Mouse (Mus musculus) hindbrain, postnatal 0 days (tissue): ENCODE measurements around the gene Rpl10a. TPM values are rescaled to one million over a fixed set of nuclear protein-coding genes. Genes with fewer than 3 reads are reported as not detected.

Experiments
- ATAC-seq: fragments of 200-750 bp; cut with Nextera tagmentation; 2 replicates; pipeline ENCODE4 v1.8.0; 2017; ENCODE audit warnings: mild to moderate bottlenecking, moderate TSS enrichment, moderate library complexity
- DNase-seq: peaks from one replicate; pipeline ENCODE4 v3.0.0-alpha.2; 2015; ENCODE audit warnings: low spot score
- H3K27ac ChIP-seq: fragments of 300-500 bp; sonication (generic); 2 replicates; pipeline ENCODE4 v1.5.1; 2014; ENCODE audit warnings: mild to moderate bottlenecking
- H3K27me3 ChIP-seq: fragments of 300-500 bp; sonication (generic); 2 replicates; pipeline ENCODE4 v1.6.1; 2014; ENCODE audit warnings: low read length, mixed read lengths; ENCODE audit not compliant: insufficient read depth
- H3K36me3 ChIP-seq: fragments of 300-500 bp; sonication (generic); 2 replicates; pipeline ENCODE4 v1.6.1; 2014; ENCODE audit warnings: low read length, mixed read lengths; ENCODE audit not compliant: insufficient read depth
- H3K4me1 ChIP-seq: fragments of 300-500 bp; sonication (generic); 2 replicates; pipeline ENCODE4 v1.6.1; 2014; ENCODE audit warnings: antibody characterized with exemption, low read length, mixed read lengths; ENCODE audit not compliant: insufficient read depth
- H3K4me2 ChIP-seq: fragments of 300-500 bp; sonication (generic); 2 replicates; pipeline ENCODE4 v1.6.1; 2014; ENCODE audit warnings: low read depth, mild to moderate bottlenecking, low read length, moderate library complexity, mixed read lengths
- H3K4me3 ChIP-seq: fragments of 300-500 bp; sonication (generic); 2 replicates; pipeline ENCODE4 v1.5.1; 2014; ENCODE audit warnings: low read length
- H3K9ac ChIP-seq: fragments of 300-500 bp; sonication (generic); replicated peaks from 2 replicates; pipeline ENCODE4 v1.6.1; 2014; ENCODE audit warnings: mild to moderate bottlenecking, low read length, moderate library complexity, mixed read lengths
- H3K9me3 ChIP-seq: fragments of 300-500 bp; sonication (generic); 2 replicates; pipeline ENCODE4 v1.6.1; 2016; ENCODE audit warnings: low read length, mixed read lengths
- CTCF ChIP-seq: IDR thresholded peaks from 2 replicates; pipeline ENCODE4 v1.5.1; 2016; ENCODE audit warnings: antibody characterized with exemption, control low read depth, low read depth
- WGBS: fragments of 180-500 bp; shearing (Covaris S2); extraction: QIAGEN DNeasy Blood & Tissue Kit; methylation state at CpG from one replicate; pipeline ENCODE4 v1.1.7; 2014; 5-methylcytosine and 5-hydroxymethylcytosine counted together
- polyA plus RNA-seq: library from polyadenylated mRNA; unstranded; fragments of >200 nt; fragmentation: Nextera tagmentation; extraction: Ambion mirVana; gene quantifications from 2 replicates; pipeline ENCODE4 v1.2.1, GENCODE M21; 2015
- total RNA-seq: library from RNA; depleted of rRNA; stranded (reverse); fragments of >200 nt; gene quantifications from 2 replicates; pipeline ENCODE4 v1.2.3, GENCODE M21; 2014

Gene Rpl10a
- total and polyA plus RNA-seq, 2 experiments from 2014 or later = 337 to 1,071 TPM

DNA sequence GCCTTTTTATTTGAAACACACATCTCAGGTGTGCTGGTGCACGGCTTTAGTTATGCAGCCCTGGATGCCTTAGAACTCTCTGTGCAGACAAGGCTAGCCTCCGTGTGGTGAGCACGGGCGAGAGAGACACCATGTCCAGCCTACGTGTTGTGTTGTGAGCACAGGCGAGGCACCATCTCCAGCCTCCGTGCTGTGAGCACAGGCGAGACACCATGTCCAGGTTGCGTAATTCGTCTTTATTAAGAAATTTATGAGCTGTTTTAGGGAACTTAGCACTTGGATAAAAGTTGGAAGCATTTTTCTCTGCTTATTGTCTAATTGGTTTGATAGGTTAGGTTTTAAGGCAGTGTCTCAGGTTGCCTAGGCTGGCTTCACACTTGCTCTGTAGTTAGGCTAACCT, 45.1 kb upstream of the Rpl10a start:
- Histone ChIP-seq H3K4me3 (no peak overlapping the region), H3K27me3 (no peaks in the 10 kb centered on the region), H3K4me1 (peaks cover 23% of the 10 kb centered on the region), H3K36me3 (no peaks in the 10 kb centered on the region), H3K9ac (no peak overlapping the region), H3K4me2 (no peak overlapping the region), H3K27ac (no peak overlapping the region), H3K9me3 (no peaks in the 10 kb centered on the region)
- no peak for TF ChIP-seq CTCF
- 91% methylated on average over 10 of the region's 10 CpGs for WGBS
- ATAC-seq (no peak), DNase-seq (no peak)

DNA sequence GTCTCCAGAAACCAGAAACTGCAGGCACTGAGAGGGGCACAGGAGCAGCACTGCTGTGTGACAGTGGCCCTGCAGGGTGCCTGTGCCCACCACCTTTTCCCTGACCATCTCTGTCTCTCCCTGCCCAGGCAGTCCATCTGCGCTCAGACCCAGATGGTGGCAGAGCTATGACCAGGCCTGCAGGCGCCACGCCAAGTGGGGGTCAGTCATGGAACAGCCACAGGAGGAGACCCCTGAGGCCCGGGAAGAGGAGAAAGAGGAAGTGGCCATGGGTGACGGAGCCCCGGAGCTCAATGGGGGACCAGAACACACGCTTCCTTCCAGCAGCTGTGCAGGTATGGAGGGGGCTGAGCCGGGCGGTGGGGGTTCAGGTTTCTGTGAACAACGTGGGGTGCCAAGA, 42.1 kb upstream of the Rpl10a start:
- WGBS = 68% methylated on average over 10 of the region's 10 CpGs
- no peak overlapping the region for H3K4me2 ChIP-seq
- ATAC-seq (no peak), DNase-seq (no peak)
- H3K27me3 ChIP-seq = no peaks in the 10 kb centered on the region
- H3K9ac ChIP-seq = no peak overlapping the region
- H3K4me1 ChIP-seq = peaks cover 7% of the 10 kb centered on the region; the same call in 1 of the 2 replicates
- no peaks in the 10 kb centered on the region for H3K9me3 ChIP-seq
- no peak for TF ChIP-seq CTCF
- no peaks in the 10 kb centered on the region for H3K36me3 ChIP-seq
- no peak overlapping the region for H3K4me3 ChIP-seq
- H3K27ac ChIP-seq = no peak overlapping the region

- H3K9ac ChIP-seq = no peak overlapping the region
- no peak overlapping the region for H3K4me3 ChIP-seq
- no peaks in the 10 kb centered on the region for H3K36me3 ChIP-seq
- H3K27ac ChIP-seq = no peak overlapping the region
- H3K27me3 ChIP-seq = no peaks in the 10 kb centered on the region
- no peak overlapping the region for H3K4me2 ChIP-seq
- H3K4me1 ChIP-seq = peaks cover 7% of the 10 kb centered on the region; the same call in 1 of the 2 replicates
- WGBS = 45% methylated on average over 5 of the region's 5 CpGs
- no peaks in the 10 kb centered on the region for H3K9me3 ChIP-seq
- peak; percentile 40; the same call in 1 of the 2 replicates for ATAC-seq
- no peak for DNase-seq
- TF ChIP-seq CTCF = 0 out of 2 replicates have a peak, but pooled peaks have one; percentile 12
These were observed 41.3 kb upstream of the Rpl10a start for GRCm38 (mm10) chr17:28286964-28287363.

GRCm38 (mm10) chr17:28287578-28287977, 40.7 kb upstream of the Rpl10a start:
- no peak overlapping the region for H3K27ac ChIP-seq
- DNase-seq (no peak), ATAC-seq (no peak)
- no peaks in the 10 kb centered on the region for H3K27me3 ChIP-seq
- H3K9me3 ChIP-seq = no peaks in the 10 kb centered on the region
- no peak overlapping the region for H3K9ac ChIP-seq
- no peaks in the 10 kb centered on the region for H3K36me3 ChIP-seq
- H3K4me2 ChIP-seq = no peak overlapping the region
- H3K4me3 ChIP-seq = no peak overlapping the region
- no peak for TF ChIP-seq CTCF
- WGBS = 57% methylated on average over 8 of the region's 8 CpGs
- H3K4me1 ChIP-seq = peaks cover 7% of the 10 kb centered on the region; the same call in 1 of the 2 replicates

GRCm38 (mm10) chr17:28287980-28288379, 40.3 kb upstream of the Rpl10a start:
- Histone ChIP-seq H3K27me3 (no peaks in the 10 kb centered on the region), H3K9me3 (no peaks in the 10 kb centered on the region), H3K9ac (no peak overlapping the region), H3K27ac (no peak overlapping the region), H3K4me3 (no peak overlapping the region), H3K4me1 (peaks cover 7% of the 10 kb centered on the region; the same call in 1 of the 2 replicates), H3K4me2 (no peak overlapping the region), H3K36me3 (no peaks in the 10 kb centered on the region)
- TF ChIP-seq CTCF = peak; percentile 68
- DNase-seq (peak; percentile 46), ATAC-seq (peak; percentile 30)
- WGBS = 51% methylated on average over 5 of the region's 5 CpGs

DNA sequence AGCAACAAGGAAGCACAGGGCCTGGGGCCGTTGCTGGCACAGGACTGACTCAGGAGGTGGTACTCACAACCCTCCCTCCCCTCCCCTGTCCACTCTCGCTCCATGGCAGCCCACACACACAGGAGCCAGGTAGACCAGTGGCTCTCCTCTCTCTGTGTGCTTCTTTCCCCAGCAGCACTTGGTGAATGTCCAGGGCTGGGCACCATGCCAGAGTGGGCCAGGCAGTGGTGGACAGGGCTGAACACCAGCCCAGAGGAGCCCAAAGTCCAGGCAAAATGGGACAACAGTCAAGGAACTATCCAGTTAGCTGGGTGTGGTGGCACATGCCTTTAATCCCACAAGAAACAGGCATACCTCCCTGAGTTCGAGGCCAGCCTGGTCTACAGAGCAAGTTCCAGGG, 38.0 kb upstream of the Rpl10a start:
- no peak overlapping the region for H3K9ac ChIP-seq
- H3K27me3 ChIP-seq = no peaks in the 10 kb centered on the region
- H3K9me3 ChIP-seq = no peaks in the 10 kb centered on the region
- no peaks in the 10 kb centered on the region for H3K36me3 ChIP-seq
- peaks cover 7% of the 10 kb centered on the region; the same call in 1 of the 2 replicates for H3K4me1 ChIP-seq
- H3K4me2 ChIP-seq = no peak overlapping the region
- peak; percentile 58 for DNase-seq
- ATAC-seq = no peak
- H3K4me3 ChIP-seq = no peak overlapping the region
- 63% methylated on average over 3 of the region's 3 CpGs for WGBS
- no peak for TF ChIP-seq CTCF
- H3K27ac ChIP-seq = no peak overlapping the region

DNA sequence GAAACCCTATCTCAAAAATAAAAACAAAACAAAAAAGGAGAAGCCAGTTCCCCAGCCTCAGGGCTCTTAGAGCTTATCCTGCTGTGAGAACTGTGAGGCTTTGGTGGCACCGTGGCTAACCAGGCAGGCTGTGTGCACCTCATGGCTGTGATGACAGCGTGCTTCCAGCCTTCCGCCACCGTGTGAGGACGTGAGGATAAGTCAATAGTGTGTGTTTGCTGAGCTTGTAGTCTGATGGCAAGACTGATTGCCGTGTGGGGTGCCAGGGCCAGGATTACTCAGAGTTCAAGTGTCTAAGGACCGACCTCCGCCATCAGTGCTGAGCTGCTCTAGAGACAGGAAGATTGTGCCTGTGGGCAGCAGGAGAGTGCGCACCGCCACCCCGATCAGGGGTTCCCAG, 37.6 kb upstream of the Rpl10a start:
- WGBS = 77% methylated on average over 11 of the region's 11 CpGs

More for the DNA sequence above, 37.6 kb upstream of the Rpl10a start:
- ATAC-seq (no peak), DNase-seq (no peak)
- Histone ChIP-seq H3K9ac (no peak overlapping the region), H3K4me2 (no peak overlapping the region), H3K36me3 (no peaks in the 10 kb centered on the region), H3K27me3 (no peaks in the 10 kb centered on the region), H3K27ac (no peak overlapping the region), H3K9me3 (no peaks in the 10 kb centered on the region), H3K4me1 (peaks cover 7% of the 10 kb centered on the region; the same call in 1 of the 2 replicates), H3K4me3 (no peak overlapping the region)
- TF ChIP-seq CTCF = no peak
